Mouse (Mus musculus) thymus, adult 2 months (tissue): ENCODE measurements around the gene Fam53b.

ENCODE experiments used
- CTCF ChIP-seq: fragments of 200-500 bp; IDR thresholded peaks from 2 replicates; pipeline ENCODE4 v1.5.1; 2012; ENCODE audit warnings: mild to moderate bottlenecking, control low read depth, low read length, moderate library complexity, borderline replicate concordance; ENCODE audit not compliant: control insufficient read depth, poor library complexity, insufficient read depth; ENCODE audit errors: extremely low read depth
- POLR2A ChIP-seq: fragments of 200-500 bp; IDR thresholded peaks from 2 replicates; pipeline ENCODE4 v1.6.1; 2012; ENCODE audit warnings: mild to moderate bottlenecking, low read length, control low read depth, moderate library complexity; ENCODE audit not compliant: control insufficient read depth, poor library complexity, insufficient read depth; ENCODE audit errors: extremely low read depth

GRCm38 (mm10) chr7:132776338-132777111, 37.2 kb downstream of the Fam53b start:
- no peak for TF ChIP-seq CTCF
- no peak for TF ChIP-seq POLR2A
